Mouse (Mus musculus) liver, embryonic 18 days (tissue): ENCODE data around the gene Rs1. TPM values are rescaled to one million over a fixed set of nuclear protein-coding genes. Genes with fewer than 3 reads are reported as not detected.

Experiments used
- polyA plus RNA-seq: library from polyadenylated mRNA; depleted of rRNA; stranded (reverse); fragments of >200 nt; gene quantifications from 2 replicates; pipeline ENCODE4 v1.2.3, GENCODE M21; 2012; rRNA removed

The Rs1 gene
- not detected in 2 replicates for polyA plus RNA-seq

GRCm38 (mm10) chrX:160767713-160768112 is at the start of gene Rs1:
Gene Rs1 (plus strand): TSS chrX:160768013.

GRCm38 (mm10) chrX:160735650-160736049 is 32.2 kb upstream of the Rs1 start, which contains the start of gene Ppef1:
Gene Ppef1 (minus strand): TSS chrX:160735765.

Other genes with a start within 250 kb of the Rs1 start
- not detected in 2 replicates for gene Ppef1, start 32.2 kb upstream of the Rs1 start, polyA plus RNA-seq
- 0.16 and 0.19 TPM in 2 replicates for gene Gja6, start 139.0 kb downstream of the Rs1 start, polyA plus RNA-seq
- 0.50 and 0.55 TPM in 2 replicates for gene Cdkl5, start 226.7 kb downstream of the Rs1 start, polyA plus RNA-seq